Mouse (Mus musculus) induced T-regulatory cell, adult 2 months (primary cell): ENCODE measurements at regions not wholly inside any gene's neighbourhood (a gene's known extent, or its start where the extent isn't known, plus 50 kb on each side); places are given as distances from the start of the nearest gene placed in this dataset.
A peak's percentile ranks its signal among the peaks of the same experiment; 100 is the strongest.
"Not testable (repeated sequence)": the region's sequence is repeated elsewhere in the genome, so short reads cannot be mapped to it uniquely, and the experiment has no call there.

Experiments
- DNase-seq: peaks from one replicate; pipeline ENCODE4 v3.0.0-alpha.2; 2012; ENCODE audit warnings: low read depth

DNA sequence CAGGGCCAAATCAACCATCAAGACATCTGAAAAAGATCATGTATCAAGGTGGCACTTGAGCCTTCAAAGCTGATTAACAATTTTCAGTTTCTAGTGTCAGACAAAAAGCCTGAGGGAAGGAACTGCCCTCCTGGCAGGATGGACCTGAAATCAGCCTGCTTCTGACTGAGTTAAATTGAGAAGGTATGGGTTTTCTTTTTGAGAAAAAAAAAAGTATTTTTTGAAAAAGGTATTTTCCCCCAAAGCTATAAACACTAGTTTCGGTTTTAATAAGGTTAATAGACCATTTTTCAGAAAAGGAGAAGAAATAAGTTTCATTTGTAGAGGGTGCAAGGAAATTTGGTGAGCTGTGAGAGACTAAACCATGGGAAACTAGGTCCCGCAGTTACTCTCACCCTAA, 124.6 kb upstream of the Mrpl21 start:
- not testable (repeated sequence) for DNase-seq

DNA sequence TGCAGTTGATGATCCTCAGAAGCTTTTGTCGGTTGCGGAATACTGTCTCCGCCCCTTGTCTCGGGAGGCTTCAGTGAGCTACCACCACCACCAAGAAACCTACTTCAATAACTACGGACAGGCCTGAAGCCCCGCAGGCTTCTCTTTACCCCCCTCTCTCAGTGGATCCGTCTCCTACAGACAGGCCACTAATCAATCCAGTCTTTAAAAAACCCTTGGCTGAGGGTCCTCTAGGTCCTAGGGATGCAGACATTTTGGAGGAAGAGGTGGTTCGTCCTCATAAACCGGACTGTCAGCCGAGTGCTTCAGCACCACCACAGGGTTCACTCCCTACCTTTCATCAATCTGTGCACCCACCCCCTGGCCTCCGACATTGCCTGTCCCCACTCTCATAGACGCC, 123.4 kb upstream of the Mrpl21 start:
- no peak for DNase-seq

DNA sequence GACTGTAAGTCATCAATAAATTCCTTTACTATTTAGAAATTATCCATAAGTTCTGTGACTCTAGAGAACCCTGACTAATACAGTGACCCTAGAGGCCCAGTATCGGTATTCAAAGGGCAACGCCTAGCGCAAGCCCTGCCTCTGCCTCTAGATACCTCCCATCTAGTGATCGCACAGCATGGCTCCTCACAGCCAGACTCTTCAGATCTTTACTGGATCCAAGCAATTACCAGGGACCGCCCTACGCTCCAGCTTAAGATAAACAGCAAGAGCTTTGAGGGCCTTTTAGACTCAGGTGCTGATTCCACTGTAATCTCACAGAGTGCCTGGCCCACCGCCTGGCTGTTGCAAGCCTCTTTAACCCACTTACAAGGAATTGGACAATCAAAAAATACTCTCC, 115.0 kb upstream of the Mrpl21 start:
- no peak for DNase-seq

DNA sequence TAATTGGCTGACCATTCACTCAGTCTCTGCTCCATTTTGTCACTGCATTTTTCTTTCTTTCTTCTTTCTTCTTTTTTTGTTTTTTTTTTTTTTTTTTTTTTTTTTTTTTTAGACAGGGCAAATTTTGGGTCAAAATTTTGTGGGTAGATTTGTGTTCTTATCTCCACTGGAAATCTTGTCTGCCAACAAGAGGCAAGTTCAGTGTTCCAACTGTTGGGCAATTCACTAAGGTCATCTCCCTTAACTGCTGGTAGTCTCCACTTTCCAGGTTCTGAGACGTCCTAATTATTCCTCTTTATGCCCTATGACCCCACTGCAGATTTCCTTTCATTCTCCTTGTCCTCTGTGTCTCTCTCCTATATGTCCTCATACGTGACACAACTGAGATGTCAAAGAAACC, 100.1 kb upstream of the Mrpl21 start:
- DNase-seq, result no peak

DNA sequence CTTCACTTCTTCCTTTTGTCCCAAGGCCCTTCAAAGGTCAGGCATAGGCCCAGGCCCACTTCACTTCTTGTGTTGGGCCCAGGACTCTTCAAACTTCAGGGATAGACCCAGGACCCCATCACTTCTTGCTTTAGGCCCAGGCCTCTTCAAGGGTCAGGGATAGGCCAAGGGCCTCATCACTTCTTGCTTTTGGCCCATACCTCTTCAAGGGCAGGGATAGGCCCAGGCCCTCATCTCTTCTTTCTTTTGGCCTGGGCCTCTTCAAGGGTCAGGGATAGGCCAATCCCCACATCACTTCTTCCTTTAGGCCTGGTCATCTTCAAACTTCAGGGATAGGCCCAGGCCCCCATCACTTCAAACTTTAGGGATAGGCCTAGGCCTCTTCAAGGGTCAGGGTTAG, 90.1 kb upstream of the Mrpl21 start:
- no peak for DNase-seq

DNA sequence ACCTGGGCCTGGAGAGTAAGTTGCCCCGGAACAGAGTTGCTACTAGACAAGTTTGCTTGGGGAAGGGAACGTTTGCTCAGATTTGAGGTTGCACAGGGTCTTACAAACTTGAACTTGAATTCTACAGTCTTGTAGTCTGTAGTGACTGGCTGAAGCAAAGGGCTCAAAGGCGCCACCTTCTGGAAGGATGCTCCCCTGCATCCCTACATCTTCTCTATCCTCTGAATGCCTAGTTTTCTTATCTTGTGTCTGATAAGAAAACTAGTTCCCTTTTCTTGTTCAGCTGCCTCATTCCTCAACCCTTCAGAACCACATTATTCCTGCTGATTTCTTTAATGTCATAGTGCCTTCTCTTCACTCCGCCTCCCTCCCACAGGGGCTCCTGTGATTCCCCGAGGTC, 78.2 kb upstream of the Mrpl21 start:
- DNase-seq, result peak; percentile 38

DNA sequence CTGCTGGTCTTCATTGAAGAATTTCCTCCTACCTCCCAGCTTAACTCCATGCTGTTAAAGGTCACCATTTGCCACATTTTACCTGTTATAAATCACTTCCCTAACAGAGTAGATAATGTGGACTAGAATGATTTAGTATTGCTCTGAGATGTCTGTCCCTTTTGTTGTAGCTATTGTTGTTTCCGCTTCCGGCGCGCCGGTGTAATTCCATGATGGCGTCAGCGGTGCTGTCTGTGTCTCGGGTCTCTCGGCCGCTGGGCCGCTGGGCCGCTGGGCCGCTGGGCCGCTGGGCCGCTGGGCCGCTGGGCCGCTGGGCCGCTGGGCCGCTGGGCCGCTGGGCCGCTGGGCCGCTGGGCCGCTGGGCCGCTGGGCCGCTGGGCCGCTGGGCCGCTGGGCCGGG, 77.3 kb upstream of the Mrpl21 start:
- DNase-seq, result not testable (repeated sequence)

DNA sequence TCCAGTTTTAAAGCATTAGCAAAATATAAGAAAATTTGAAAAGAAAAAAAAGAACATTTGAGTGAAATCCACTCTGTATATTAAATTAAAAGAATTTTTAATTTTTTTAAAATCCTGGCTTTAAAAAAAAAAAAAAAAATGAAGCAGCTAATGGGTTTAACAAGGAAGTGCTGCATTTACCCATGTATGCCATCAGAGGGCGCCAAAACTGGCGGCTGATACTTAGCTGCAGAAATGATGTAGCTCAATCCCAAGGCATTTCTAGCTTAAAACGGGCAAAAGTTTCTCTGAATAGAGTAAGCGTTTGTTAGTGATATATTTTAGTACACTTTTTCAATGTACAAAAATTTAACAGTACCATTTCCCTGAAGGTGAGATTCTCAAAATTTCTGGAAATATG, 74.4 kb upstream of the Mrpl21 start:
- peak; percentile 62 for DNase-seq
